Mouse (Mus musculus) liver, postnatal 0 days (tissue): ENCODE data around the gene Sspo.

Experiments
- CTCF ChIP-seq: sonication (generic); IDR thresholded peaks from 2 replicates; pipeline ENCODE4 v1.5.1; 2016; ENCODE audit warnings: antibody characterized with exemption, low read depth
- EP300 ChIP-seq: IDR thresholded peaks from 2 replicates; pipeline ENCODE4 v1.6.1; 2016; ENCODE audit warnings: antibody characterized with exemption, low read depth, mild to moderate bottlenecking

GRCm38 (mm10) chr6:48435111-48435510, 12.9 kb upstream of the Sspo start:
- TF ChIP-seq CTCF (no peak), EP300 (no peak)
